Mouse (Mus musculus) effector memory CD4-positive, alpha-beta T cell, adult 5 months (primary cell): ENCODE results near the gene Mia2. TPM values are rescaled to one million over a fixed set of nuclear protein-coding genes. Genes with fewer than 3 reads are reported as not detected.

Source experiments
- polyA plus RNA-seq: library from polyadenylated mRNA; unstranded; fragments of 100-300 nt; shearing (Covaris generic); gene quantifications from one replicate; pipeline ENCODE4 v1.2.1, GENCODE M21; 2017

The Mia2 gene
- polyA plus RNA-seq: 152 TPM

DNA sequence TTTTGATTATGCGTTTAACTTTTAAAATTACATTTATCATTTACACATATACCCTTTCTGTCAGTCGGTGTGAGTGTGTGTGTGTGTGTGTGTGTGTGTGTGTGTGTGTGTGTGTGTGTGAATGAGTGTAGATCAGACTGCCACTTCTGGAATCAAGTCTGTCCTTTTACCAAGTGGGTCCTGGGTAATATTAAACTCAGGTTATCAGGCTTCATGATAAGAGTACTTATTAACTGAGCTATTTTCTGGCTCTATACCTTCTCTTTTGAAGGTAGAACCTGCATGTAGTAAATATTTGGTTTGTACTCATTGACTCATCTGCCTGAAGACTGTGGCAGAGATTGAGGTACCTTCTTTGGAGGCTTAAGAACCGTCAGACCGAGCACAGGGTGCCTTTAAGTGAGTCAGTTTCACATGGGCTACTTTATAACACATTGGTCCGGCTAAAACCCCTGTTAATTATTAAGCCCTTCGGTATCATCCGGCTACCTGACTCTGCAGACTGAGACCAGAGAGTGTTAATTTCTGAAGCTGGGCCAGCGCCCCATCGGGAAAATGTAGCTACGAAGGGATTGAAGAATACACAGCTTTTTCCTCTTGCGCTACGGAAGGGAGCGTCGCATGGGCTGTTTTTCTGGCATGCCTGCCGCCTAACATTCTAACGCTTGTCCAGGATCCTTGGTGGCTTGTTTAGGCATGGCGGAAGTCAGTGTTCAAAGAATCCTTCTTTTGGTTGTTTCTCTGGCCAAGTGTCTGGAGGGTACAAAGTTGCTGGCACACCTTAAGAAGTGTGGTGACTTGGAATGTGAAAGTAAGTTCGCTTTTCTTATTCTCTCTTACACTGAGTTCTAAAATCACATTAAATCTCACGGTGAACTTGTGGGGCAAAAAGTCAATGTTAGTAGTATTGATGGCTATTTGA lies at the start of gene Mia2:
Gene Mia2, plus strand, starts transcription at position 696 of the 922 bp plus-strand sequence.

DNA sequence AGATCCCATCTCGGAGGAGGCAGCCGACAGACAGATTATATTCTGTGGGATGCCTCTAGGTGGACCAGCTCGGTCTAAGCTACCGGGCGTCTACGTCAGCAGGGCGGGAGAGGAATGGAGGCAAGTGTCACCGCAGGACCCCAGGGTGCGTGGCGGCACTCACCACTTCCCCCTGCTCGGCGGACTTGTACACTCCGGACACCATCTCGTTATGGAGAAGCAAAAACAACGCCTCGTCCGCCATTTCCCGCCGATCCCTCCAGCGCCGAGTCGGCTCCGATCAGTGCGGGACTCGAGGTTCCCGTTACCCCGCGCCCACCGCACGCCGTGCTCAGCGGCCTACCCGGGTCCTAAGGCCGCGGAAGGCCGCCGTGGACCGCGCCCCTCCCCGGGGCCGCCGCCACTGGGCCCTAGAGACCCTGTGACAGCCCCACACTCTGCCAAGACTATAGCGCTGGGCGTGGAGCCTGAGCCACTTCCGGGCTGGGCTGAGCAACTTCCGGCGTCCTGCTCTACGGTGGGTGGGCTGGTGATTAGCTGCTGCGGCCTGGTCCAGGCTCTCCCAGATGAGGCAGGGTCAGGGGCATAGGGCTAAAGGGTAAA lies 34.5 kb upstream of the Mia2 start, which contains the start of gene Trappc6b:
Gene Trappc6b, minus strand, starts transcription at position 480 of the 603 bp plus-strand sequence.

DNA sequence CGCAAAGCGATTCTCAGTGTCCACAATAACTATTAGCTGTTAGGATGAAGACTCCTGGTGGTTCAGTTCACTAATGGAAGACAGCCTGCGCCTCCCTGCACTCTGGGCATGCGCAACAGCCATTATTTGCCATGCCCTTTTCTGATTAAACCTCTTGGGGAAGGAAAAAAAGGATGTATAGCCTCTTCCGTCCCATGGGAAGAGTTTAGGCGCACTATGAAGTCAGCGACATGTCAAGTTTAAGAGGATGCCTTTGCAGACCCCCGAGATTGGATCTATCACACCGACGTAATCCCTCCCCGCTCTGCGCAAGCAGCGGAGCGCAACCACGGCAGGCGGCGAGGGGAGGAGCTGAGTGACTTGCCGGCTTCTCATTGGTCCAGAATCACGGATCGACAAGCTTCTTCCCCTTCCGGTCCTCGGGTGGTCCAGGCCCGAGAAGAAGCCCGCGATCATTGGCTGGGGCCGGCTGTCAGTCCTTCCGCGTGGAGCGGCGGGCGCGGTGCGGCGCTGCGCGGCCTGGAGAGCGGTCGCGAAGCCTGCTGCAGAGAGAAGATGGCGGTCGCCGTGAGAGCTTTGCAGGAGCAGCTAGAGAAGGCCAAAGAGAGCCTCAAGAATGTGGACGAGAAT lies 29.0 kb upstream of the Mia2 start, which contains the start of gene Pnn:
Gene Pnn, plus strand, starts transcription at position 437 of the 630 bp plus-strand sequence.

DNA sequence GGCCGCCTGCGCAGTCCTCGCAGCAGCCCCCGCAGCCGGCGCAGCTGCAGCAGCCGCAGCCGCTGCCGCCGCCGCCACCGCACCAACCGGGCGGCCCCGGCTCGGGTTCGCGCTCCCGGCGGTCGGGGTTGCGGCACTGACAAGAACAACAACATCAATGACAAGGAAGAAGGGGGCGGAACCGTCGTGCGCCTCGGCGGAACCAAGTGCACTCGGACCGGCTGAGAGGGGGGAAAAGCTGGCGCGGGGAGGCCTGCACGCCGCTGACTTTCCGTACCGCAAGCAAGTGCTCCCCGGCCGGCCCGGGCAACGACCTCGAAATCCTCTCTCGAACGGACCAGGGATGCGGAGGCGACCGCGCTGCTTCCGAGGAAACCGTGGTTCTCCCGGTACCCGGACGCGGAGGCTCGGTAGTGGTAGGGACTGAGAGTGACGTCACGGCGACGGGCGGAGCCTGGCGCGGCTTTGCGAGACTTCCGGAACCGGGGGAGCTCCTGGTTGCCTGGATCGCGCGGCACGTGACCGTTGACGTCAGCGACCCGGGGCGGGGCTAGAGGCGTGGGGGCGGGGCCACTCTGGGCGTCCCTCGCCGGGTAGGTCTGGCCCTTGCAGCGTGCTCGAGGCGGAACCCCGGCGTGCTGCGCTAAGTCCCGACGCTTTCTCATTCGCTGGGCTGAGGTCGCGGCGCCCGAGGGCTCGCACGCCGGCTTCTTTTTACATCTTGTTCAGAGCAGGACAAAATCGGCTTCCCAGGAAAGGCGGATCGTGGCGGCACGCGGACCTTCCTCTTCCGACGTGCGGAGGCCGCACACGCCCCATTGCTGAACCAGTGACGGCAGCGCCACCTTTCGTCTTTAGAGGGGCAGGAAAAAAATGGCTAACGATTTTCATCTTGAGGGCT lies 124.0 kb downstream of the Mia2 start, which contains the start of gene Fbxo33:
Gene Fbxo33, minus strand, starts transcription at position 401 of the 901 bp plus-strand sequence.

Other genes with a start within 250 kb of the Mia2 start
- gene Sec23a, start 83.8 kb upstream of the Mia2 start, polyA plus RNA-seq: 25.2 TPM
- gene Gemin2, start 82.4 kb upstream of the Mia2 start, polyA plus RNA-seq: 14.7 TPM
- gene Trappc6b, start 34.3 kb upstream of the Mia2 start, polyA plus RNA-seq: 90.5 TPM
- gene Pnn, start 28.9 kb upstream of the Mia2 start, polyA plus RNA-seq: 84.8 TPM
- gene Fbxo33, start 123.9 kb downstream of the Mia2 start, polyA plus RNA-seq: 88.3 TPM